Mouse (Mus musculus) liver, embryonic 11.5 days (tissue): ENCODE measurements at regions not wholly inside any gene's neighbourhood (a gene's known extent, or its start where the extent isn't known, plus 50 kb on each side); places are given as distances from the start of the nearest gene placed in this dataset.

Source experiments
- ATAC-seq: fragments of 200-750 bp; cut with Nextera tagmentation; replicated peaks from 2 replicates; pipeline ENCODE4 v1.8.0; 2017; ENCODE audit warnings: moderate number of reproducible peaks, mild to moderate bottlenecking, moderate TSS enrichment, moderate library complexity; ENCODE audit not compliant: low FRiP score
- DNase-seq: peaks from one replicate; pipeline ENCODE4 v3.0.0-alpha.2; 2017; ENCODE audit warnings: low spot score
- H3K27ac ChIP-seq: fragments of 300-500 bp; sonication (generic); 2 replicates; pipeline ENCODE4 v1.5.1; 2014; ENCODE audit warnings: mild to moderate bottlenecking, low read depth, low read length, control low read depth
- H3K27me3 ChIP-seq: fragments of 300-500 bp; sonication (generic); replicated peaks from 2 replicates; pipeline ENCODE4 v1.6.1; 2014; ENCODE audit warnings: low read length, mixed read lengths; ENCODE audit not compliant: control insufficient read depth, insufficient read depth
- H3K36me3 ChIP-seq: fragments of 300-500 bp; sonication (generic); 2 replicates; pipeline ENCODE4 v1.6.1; 2014; ENCODE audit warnings: mild to moderate bottlenecking, low read length, moderate library complexity, mixed read lengths; ENCODE audit not compliant: control insufficient read depth, insufficient read depth
- H3K4me1 ChIP-seq: fragments of 300-500 bp; sonication (generic); replicated peaks from 2 replicates; pipeline ENCODE4 v1.6.1; 2014; ENCODE audit warnings: low read length, mixed read lengths; ENCODE audit not compliant: control insufficient read depth, insufficient read depth
- H3K4me2 ChIP-seq: fragments of 300-500 bp; sonication (generic); 2 replicates; pipeline ENCODE4 v1.6.1; 2014; ENCODE audit warnings: mild to moderate bottlenecking, control low read depth, moderate library complexity
- H3K4me3 ChIP-seq: fragments of 300-500 bp; sonication (generic); 2 replicates; pipeline ENCODE4 v1.5.1; 2014; ENCODE audit warnings: low read depth, low read length, control low read depth
- H3K9ac ChIP-seq: fragments of 300-500 bp; sonication (generic); 2 replicates; pipeline ENCODE4 v1.6.1; 2014; ENCODE audit warnings: low read depth, low read length, control low read depth
- H3K9me3 ChIP-seq: fragments of 300-500 bp; sonication (generic); 2 replicates; pipeline ENCODE4 v1.6.1; 2016; ENCODE audit warnings: low read length, inconsistent platforms, mixed read lengths; ENCODE audit not compliant: control insufficient read depth
- WGBS: fragments of 180-500 bp; shearing (Covaris S2); extraction: QIAGEN DNeasy Blood & Tissue Kit; methylation state at CpG from one replicate; pipeline ENCODE4 v1.1.7; 2014; 5-methylcytosine and 5-hydroxymethylcytosine counted together

DNA sequence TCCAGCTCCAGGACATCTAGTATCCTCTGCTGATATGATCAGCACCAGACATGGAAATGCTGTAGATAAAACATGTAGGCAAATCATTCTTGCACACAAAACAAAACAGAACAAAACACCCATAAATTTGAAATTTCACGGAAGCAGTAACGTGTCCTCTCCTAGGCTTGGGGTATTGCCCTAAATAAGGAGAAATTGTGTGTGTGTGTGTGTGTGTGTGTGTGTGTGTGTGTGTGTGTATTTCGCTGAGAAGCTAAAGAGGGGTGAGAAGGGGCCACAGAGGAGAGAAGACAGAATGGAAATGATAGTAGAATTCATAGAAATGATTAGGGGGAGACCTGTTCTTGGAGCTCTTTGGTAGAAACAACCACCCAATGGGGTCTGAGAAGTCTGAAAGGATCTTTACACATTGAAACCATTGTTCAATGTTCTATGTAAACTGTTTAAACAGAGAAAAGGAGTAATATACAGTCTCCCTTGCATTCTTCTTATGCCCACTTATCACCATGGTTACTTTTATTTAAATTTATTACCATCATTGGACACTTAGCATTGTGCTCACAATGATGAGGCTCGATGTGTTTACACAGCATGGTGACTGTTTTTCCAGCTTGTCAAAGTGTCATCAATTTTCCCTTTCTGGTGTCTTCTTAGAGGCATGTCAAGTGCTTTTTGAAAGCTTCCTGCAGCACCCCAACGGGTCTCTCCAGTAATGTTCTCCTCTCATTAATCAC lies 317.3 kb upstream of the 4933412E24Rik start:
- H3K9ac ChIP-seq, result no peak overlapping the region
- H3K27ac ChIP-seq, result no peak overlapping the region
- H3K4me1 ChIP-seq, result no peaks in the 10 kb centered on the region
- no peak overlapping the region for H3K4me2 ChIP-seq
- no peaks in the 10 kb centered on the region for H3K9me3 ChIP-seq
- H3K36me3 ChIP-seq, result no peaks in the 10 kb centered on the region
- DNase-seq (no peak), ATAC-seq (no peak)
- H3K27me3 ChIP-seq, result no peaks in the 10 kb centered on the region
- H3K4me3 ChIP-seq, result no peak overlapping the region
- WGBS, result 62% methylated on average over 5 of the region's 5 CpGs

GRCm38 (mm10) chr15:60317577-60317976 lies 301.2 kb upstream of the 4933412E24Rik start:
- Histone ChIP-seq H3K27ac (no peak overlapping the region), H3K9ac (no peak overlapping the region), H3K9me3 (no peaks in the 10 kb centered on the region), H3K4me2 (no peak overlapping the region), H3K36me3 (no peaks in the 10 kb centered on the region), H3K4me3 (no peak overlapping the region), H3K4me1 (no peaks in the 10 kb centered on the region), H3K27me3 (no peaks in the 10 kb centered on the region)
- ATAC-seq (no peak), DNase-seq (no peak)
- WGBS, result 84% methylated on average over 2 of the region's 2 CpGs

DNA sequence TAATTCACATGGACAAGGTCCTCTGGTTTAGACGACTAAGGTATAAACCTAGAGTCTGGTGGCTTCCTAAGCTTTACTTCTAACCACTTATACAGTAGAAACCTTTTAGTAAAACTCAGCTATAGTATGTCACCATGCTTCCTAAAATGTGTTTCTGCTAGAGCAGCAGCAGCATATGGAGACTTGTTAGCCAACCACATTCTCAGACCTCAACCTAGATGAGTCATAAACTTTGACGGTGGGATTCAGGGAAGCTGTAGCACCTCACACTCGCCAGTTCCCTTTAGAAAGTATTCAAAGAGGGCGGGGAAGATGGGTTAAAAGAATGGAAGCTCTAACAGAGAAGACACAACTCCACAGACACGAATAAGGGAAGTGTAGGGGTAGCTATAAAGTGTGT lies 298.8 kb upstream of the 4933412E24Rik start:
- Histone ChIP-seq H3K4me2 (no peak overlapping the region), H3K27ac (no peak overlapping the region), H3K36me3 (no peaks in the 10 kb centered on the region), H3K9me3 (no peaks in the 10 kb centered on the region), H3K9ac (no peak overlapping the region), H3K4me1 (no peaks in the 10 kb centered on the region), H3K27me3 (no peaks in the 10 kb centered on the region), H3K4me3 (no peak overlapping the region)
- WGBS, result 53% methylated on average over 5 of the region's 5 CpGs
- ATAC-seq (no peak), DNase-seq (no peak)

- no peak for DNase-seq
- no peak for ATAC-seq
- H3K9ac ChIP-seq, result no peak overlapping the region
- H3K4me2 ChIP-seq, result no peak overlapping the region
- H3K4me1 ChIP-seq, result no peaks in the 10 kb centered on the region
- H3K4me3 ChIP-seq, result no peak overlapping the region
- 70% methylated on average over 3 of the region's 3 CpGs for WGBS
- H3K27me3 ChIP-seq, result no peaks in the 10 kb centered on the region
- H3K27ac ChIP-seq, result no peak overlapping the region
- H3K36me3 ChIP-seq, result no peaks in the 10 kb centered on the region
- no peaks in the 10 kb centered on the region for H3K9me3 ChIP-seq
These were observed 293.5 kb upstream of the 4933412E24Rik start for GRCm38 (mm10) chr15:60309909-60310308.

DNA sequence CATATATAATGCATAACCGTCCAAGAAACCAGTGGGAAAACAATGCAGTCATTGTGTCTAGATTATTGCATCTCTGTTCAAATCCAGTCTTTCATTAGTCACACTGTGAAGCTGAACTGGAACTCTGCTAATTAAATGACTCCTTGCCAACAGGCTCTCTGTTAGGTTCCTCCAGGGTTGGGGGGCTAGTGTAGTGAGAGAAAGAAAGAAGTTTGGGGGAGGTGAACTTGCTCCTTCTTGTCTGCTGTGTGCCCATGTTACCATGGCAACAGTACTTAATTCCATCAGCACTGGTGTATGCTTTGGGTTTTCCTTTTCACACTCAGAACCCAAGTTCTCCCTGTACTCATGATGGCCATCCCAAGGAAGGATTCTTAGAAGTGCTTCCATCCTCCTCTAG lies 292.6 kb upstream of the 4933412E24Rik start:
- H3K27ac ChIP-seq, result no peak overlapping the region
- H3K9me3 ChIP-seq, result no peaks in the 10 kb centered on the region
- H3K27me3 ChIP-seq, result no peaks in the 10 kb centered on the region
- WGBS, result 82% methylated on average over 1 of the region's 1 CpGs
- no peak overlapping the region for H3K9ac ChIP-seq
- H3K4me3 ChIP-seq, result no peak overlapping the region
- no peaks in the 10 kb centered on the region for H3K36me3 ChIP-seq
- H3K4me1 ChIP-seq, result no peaks in the 10 kb centered on the region
- DNase-seq (no peak), ATAC-seq (no peak)
- H3K4me2 ChIP-seq, result no peak overlapping the region

DNA sequence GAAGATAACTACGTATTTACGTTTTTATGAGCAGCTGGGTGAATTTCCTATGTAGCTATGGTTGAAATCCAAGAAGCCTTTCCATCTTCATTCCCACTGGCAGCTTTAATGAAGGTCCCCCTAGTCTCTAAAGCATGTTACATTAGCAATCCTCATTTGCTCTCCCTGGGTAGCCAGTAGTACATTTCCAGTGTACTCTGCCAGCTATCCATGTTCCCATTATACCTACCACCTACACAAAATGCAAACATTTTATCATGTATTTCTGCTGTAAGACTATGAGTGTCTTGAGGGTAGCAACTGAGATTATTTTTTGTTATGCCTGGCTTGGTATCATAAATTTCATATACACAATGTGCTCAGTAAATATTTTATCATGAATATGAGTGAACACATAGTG lies 291.7 kb upstream of the 4933412E24Rik start:
- H3K27me3 ChIP-seq, result no peaks in the 10 kb centered on the region
- H3K27ac ChIP-seq, result no peak overlapping the region
- H3K4me2 ChIP-seq, result no peak overlapping the region
- H3K9me3 ChIP-seq, result no peaks in the 10 kb centered on the region
- WGBS, result 76% methylated on average over 2 of the region's 2 CpGs
- ATAC-seq (no peak), DNase-seq (no peak)
- H3K9ac ChIP-seq, result no peak overlapping the region
- no peak overlapping the region for H3K4me3 ChIP-seq
- H3K4me1 ChIP-seq, result no peaks in the 10 kb centered on the region
- no peaks in the 10 kb centered on the region for H3K36me3 ChIP-seq

- DNase-seq (no peak), ATAC-seq (no peak)
- Histone ChIP-seq H3K9ac (no peak overlapping the region), H3K4me2 (no peak overlapping the region), H3K9me3 (no peaks in the 10 kb centered on the region), H3K27me3 (no peaks in the 10 kb centered on the region), H3K36me3 (no peaks in the 10 kb centered on the region), H3K4me1 (no peaks in the 10 kb centered on the region), H3K4me3 (no peak overlapping the region), H3K27ac (no peak overlapping the region)
- WGBS, result 80% methylated on average over 4 of the region's 4 CpGs
These were observed 287.1 kb upstream of the 4933412E24Rik start for GRCm38 (mm10) chr15:60303501-60303900.

DNA sequence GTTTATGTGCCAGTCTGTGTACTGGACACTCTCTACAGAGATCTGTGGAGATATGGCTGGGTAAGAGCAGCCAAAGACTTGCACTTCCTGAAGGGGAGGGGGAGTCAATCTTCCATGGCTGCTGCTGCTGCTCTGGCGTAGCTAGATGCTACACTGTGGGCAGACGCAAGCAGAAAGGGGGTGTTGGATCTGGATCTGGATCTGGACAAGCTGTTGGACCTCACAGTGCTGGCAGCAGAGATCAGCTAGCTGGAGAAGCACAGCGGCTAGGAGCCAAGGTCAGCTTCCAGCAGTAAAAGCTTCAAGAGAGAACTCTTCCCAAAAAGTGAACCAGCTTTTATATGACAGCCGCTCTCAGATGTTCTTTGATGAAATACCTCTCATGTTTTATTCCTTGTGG lies 285.5 kb upstream of the 4933412E24Rik start:
- Histone ChIP-seq H3K4me1 (no peaks in the 10 kb centered on the region), H3K36me3 (no peaks in the 10 kb centered on the region), H3K27me3 (no peaks in the 10 kb centered on the region), H3K9me3 (no peaks in the 10 kb centered on the region), H3K4me2 (no peak overlapping the region), H3K27ac (no peak overlapping the region), H3K9ac (no peak overlapping the region), H3K4me3 (no peak overlapping the region)
- ATAC-seq (no peak), DNase-seq (no peak)
- WGBS, result 80% methylated on average over 4 of the region's 4 CpGs

DNA sequence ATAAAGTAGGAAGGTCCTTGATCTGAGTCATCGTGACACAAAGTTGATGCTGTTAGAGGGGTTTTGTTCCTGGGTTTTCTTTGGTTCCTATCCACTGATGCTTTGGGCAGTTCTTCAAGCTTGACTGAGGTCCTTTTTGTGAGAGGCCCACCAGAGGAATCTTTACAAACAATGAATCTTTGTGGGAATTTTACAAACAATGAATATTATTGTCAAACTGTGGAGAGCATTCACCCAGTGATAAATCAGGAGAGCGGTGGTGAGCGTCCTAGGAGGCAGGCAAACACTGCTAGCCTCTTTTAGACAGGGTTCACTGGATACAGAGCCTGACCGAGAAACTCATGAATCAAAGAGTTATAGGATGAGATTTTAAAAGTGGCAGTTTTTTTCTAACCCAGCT lies 268.9 kb upstream of the 4933412E24Rik start:
- Histone ChIP-seq H3K9me3 (no peaks in the 10 kb centered on the region), H3K4me2 (no peak overlapping the region), H3K27ac (no peak overlapping the region), H3K27me3 (no peaks in the 10 kb centered on the region), H3K4me1 (no peaks in the 10 kb centered on the region), H3K4me3 (no peak overlapping the region), H3K9ac (no peak overlapping the region), H3K36me3 (no peaks in the 10 kb centered on the region)
- WGBS, result 80% methylated on average over 4 of the region's 4 CpGs
- DNase-seq (no peak), ATAC-seq (no peak)
